Mouse (Mus musculus): ENCODE results near the gene Slc39a10. TPM values are rescaled to one million over a fixed set of nuclear protein-coding genes. Genes with fewer than 3 reads are reported as not detected.

The Slc39a10 gene
- polyA plus RNA-seq (2012; rRNA removed) (35.6 and 39.7 TPM in 2 replicates), polyA plus RNA-seq (2014; fragmentation: Nextera tagmentation; extraction: Ambion mirVana) (53.7 and 61.9 TPM in 2 replicates)

DNA sequence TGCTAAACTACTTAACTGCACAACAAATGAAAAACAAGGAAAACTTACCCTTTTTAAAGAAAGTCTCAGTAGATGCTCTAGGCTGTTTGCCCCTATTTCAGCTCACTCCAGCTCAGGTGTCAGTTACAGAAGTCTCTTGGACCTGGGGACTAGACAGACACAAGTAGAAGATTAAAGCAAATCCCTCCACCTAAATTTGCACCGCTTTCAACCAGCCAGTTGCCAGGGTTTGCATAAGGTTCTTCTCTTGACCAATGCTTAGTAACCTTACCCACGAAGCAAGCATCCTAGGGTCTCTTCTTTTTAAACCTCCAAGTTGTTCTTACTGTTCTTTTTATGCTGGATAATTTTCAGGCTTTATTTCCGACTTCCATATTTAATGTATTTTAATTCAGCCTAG lies at the start of gene Slc39a10:
Gene Slc39a10 (minus strand): TSS at position 101 of the 400 bp plus-strand sequence.
- TF ChIP-seq POLR2A (IDR thresholded peaks at IDR 0.05; ENCODE audit: borderline replicate concordance, extremely low read depth, insufficient read depth, insufficient read length), result no peak
- no peaks in the 10 kb centered on the region for H3K27me3 ChIP-seq (ENCODE audit: control insufficient read depth, insufficient read depth, low read length)
- no peak within 1 kb of the TSS for H3K4me3 ChIP-seq (replicated peaks; ENCODE audit: low read length)

GRCm38 (mm10) chr1:46939295-46939694 lies 46.6 kb upstream of the Slc39a10 start:
- ATAC-seq (ENCODE audit: low FRiP score, low read depth) (no peak), DNase-seq (ENCODE audit: low spot score) (no peak)
- H3K4me3 ChIP-seq (replicated peaks; ENCODE audit: low read length), result no peak overlapping the region
- H3K4me2 ChIP-seq (replicated peaks; ENCODE audit: low read depth, low read length, severe bottlenecking), result no peak overlapping the region
- H3K36me3 ChIP-seq (ENCODE audit: control insufficient read depth, insufficient read depth, low read length), result no peaks in the 10 kb centered on the region
- no peaks in the 10 kb centered on the region for H3K4me1 ChIP-seq (ENCODE audit: control insufficient read depth, insufficient read depth, low read length)
- H3K9me3 ChIP-seq (ENCODE audit: control insufficient read depth, low read length), result no peaks in the 10 kb centered on the region
- no peak for TF ChIP-seq POLR2A (IDR thresholded peaks at IDR 0.05; ENCODE audit: borderline replicate concordance, extremely low read depth, insufficient read depth, insufficient read length)
- no peak overlapping the region for H3K9ac ChIP-seq (ENCODE audit: low read depth, low read length, severe bottlenecking)
- H3K27ac ChIP-seq (replicated peaks; ENCODE audit: low read depth, low read length), result no peak overlapping the region
- 96% methylated on average over 2 of the region's 2 CpGs for WGBS
- H3K27me3 ChIP-seq (ENCODE audit: control insufficient read depth, insufficient read depth, low read length), result no peaks in the 10 kb centered on the region

More for the DNA sequence above, at the start of gene Slc39a10:
- H3K4me2 ChIP-seq (replicated peaks; ENCODE audit: low read depth, low read length, severe bottlenecking), result no peak within 1 kb of the TSS
- no peaks in the 10 kb centered on the region for H3K9me3 ChIP-seq (ENCODE audit: control insufficient read depth, low read length)
- WGBS, result 56% methylated on average over 3 of the region's 3 CpGs
- no peaks in the 10 kb centered on the region for H3K36me3 ChIP-seq (ENCODE audit: control insufficient read depth, insufficient read depth, low read length)
- peaks cover 11% of the 10 kb centered on the region; the same call in 1 of the 2 replicates for H3K4me1 ChIP-seq (ENCODE audit: control insufficient read depth, insufficient read depth, low read length)
- no peak within 1 kb of the TSS for H3K9ac ChIP-seq (ENCODE audit: low read depth, low read length, severe bottlenecking)
- DNase-seq (ENCODE audit: low spot score) (no peak), ATAC-seq (ENCODE audit: low FRiP score, low read depth) (no peak)
- no peak within 1 kb of the TSS for H3K27ac ChIP-seq (replicated peaks; ENCODE audit: low read depth, low read length)

- Histone ChIP-seq H3K4me3 (replicated peaks; ENCODE audit: low read length) (no peak overlapping the region), H3K27me3 (ENCODE audit: control insufficient read depth, insufficient read depth, low read length) (no peaks in the 10 kb centered on the region), H3K4me1 (ENCODE audit: control insufficient read depth, insufficient read depth, low read length) (no peaks in the 10 kb centered on the region), H3K27ac (replicated peaks; ENCODE audit: low read depth, low read length) (no peak overlapping the region), H3K9ac (ENCODE audit: low read depth, low read length, severe bottlenecking) (no peak overlapping the region), H3K9me3 (ENCODE audit: control insufficient read depth, low read length) (no peaks in the 10 kb centered on the region), H3K4me2 (replicated peaks; ENCODE audit: low read depth, low read length, severe bottlenecking) (no peak overlapping the region), H3K36me3 (ENCODE audit: control insufficient read depth, insufficient read depth, low read length) (no peaks in the 10 kb centered on the region)
- DNase-seq (ENCODE audit: low spot score) (no peak), ATAC-seq (ENCODE audit: low FRiP score, low read depth) (no peak)
- no peak for TF ChIP-seq POLR2A (IDR thresholded peaks at IDR 0.05; ENCODE audit: borderline replicate concordance, extremely low read depth, insufficient read depth, insufficient read length)
- WGBS, result 77% methylated on average over 2 of the region's 2 CpGs
These were observed 45.0 kb upstream of the Slc39a10 start for GRCm38 (mm10) chr1:46937641-46938040.

- H3K4me3 ChIP-seq (replicated peaks; ENCODE audit: low read length), result no peak overlapping the region
- no peaks in the 10 kb centered on the region for H3K4me1 ChIP-seq (ENCODE audit: control insufficient read depth, insufficient read depth, low read length)
- TF ChIP-seq POLR2A (IDR thresholded peaks at IDR 0.05; ENCODE audit: borderline replicate concordance, extremely low read depth, insufficient read depth, insufficient read length), result no peak
- no peaks in the 10 kb centered on the region for H3K27me3 ChIP-seq (ENCODE audit: control insufficient read depth, insufficient read depth, low read length)
- no peak for DNase-seq (ENCODE audit: low spot score)
- H3K27ac ChIP-seq (replicated peaks; ENCODE audit: low read depth, low read length), result no peak overlapping the region
- no peak overlapping the region for H3K4me2 ChIP-seq (replicated peaks; ENCODE audit: low read depth, low read length, severe bottlenecking)
- no peak overlapping the region for H3K9ac ChIP-seq (ENCODE audit: low read depth, low read length, severe bottlenecking)
- no peaks in the 10 kb centered on the region for H3K9me3 ChIP-seq (ENCODE audit: control insufficient read depth, low read length)
- H3K36me3 ChIP-seq (ENCODE audit: control insufficient read depth, insufficient read depth, low read length), result no peaks in the 10 kb centered on the region
- no peak for ATAC-seq (ENCODE audit: low FRiP score, low read depth)
These were observed 34.5 kb upstream of the Slc39a10 start for GRCm38 (mm10) chr1:46927104-46927503.

- H3K27me3 ChIP-seq (ENCODE audit: control insufficient read depth, insufficient read depth, low read length), result no peaks in the 10 kb centered on the region
- no peaks in the 10 kb centered on the region for H3K9me3 ChIP-seq (ENCODE audit: control insufficient read depth, low read length)
- WGBS, result 88% methylated on average over 3 of the region's 3 CpGs
- no peak for TF ChIP-seq POLR2A (IDR thresholded peaks at IDR 0.05; ENCODE audit: borderline replicate concordance, extremely low read depth, insufficient read depth, insufficient read length)
- no peaks in the 10 kb centered on the region for H3K36me3 ChIP-seq (ENCODE audit: control insufficient read depth, insufficient read depth, low read length)
- no peak overlapping the region for H3K27ac ChIP-seq (replicated peaks; ENCODE audit: low read depth, low read length)
- no peak overlapping the region for H3K4me3 ChIP-seq (replicated peaks; ENCODE audit: low read length)
- H3K4me1 ChIP-seq (ENCODE audit: control insufficient read depth, insufficient read depth, low read length), result no peaks in the 10 kb centered on the region
- H3K4me2 ChIP-seq (replicated peaks; ENCODE audit: low read depth, low read length, severe bottlenecking), result no peak overlapping the region
- no peak overlapping the region for H3K9ac ChIP-seq (ENCODE audit: low read depth, low read length, severe bottlenecking)
- DNase-seq (ENCODE audit: low spot score), result no peak
- no peak for ATAC-seq (ENCODE audit: low FRiP score, low read depth)
These were observed 33.6 kb upstream of the Slc39a10 start for GRCm38 (mm10) chr1:46926239-46926638.

- Histone ChIP-seq H3K27ac (replicated peaks; ENCODE audit: low read depth, low read length) (no peak overlapping the region), H3K4me1 (ENCODE audit: control insufficient read depth, insufficient read depth, low read length) (no peaks in the 10 kb centered on the region), H3K36me3 (ENCODE audit: control insufficient read depth, insufficient read depth, low read length) (no peaks in the 10 kb centered on the region), H3K9ac (ENCODE audit: low read depth, low read length, severe bottlenecking) (no peak overlapping the region), H3K9me3 (ENCODE audit: control insufficient read depth, low read length) (no peaks in the 10 kb centered on the region), H3K4me3 (replicated peaks; ENCODE audit: low read length) (no peak overlapping the region), H3K27me3 (ENCODE audit: control insufficient read depth, insufficient read depth, low read length) (no peaks in the 10 kb centered on the region), H3K4me2 (replicated peaks; ENCODE audit: low read depth, low read length, severe bottlenecking) (no peak overlapping the region)
- DNase-seq (ENCODE audit: low spot score) (no peak), ATAC-seq (ENCODE audit: low FRiP score, low read depth) (no peak)
- no peak for TF ChIP-seq POLR2A (IDR thresholded peaks at IDR 0.05; ENCODE audit: borderline replicate concordance, extremely low read depth, insufficient read depth, insufficient read length)
These were observed 32.3 kb upstream of the Slc39a10 start for GRCm38 (mm10) chr1:46924992-46925391.

All from limb, embryonic 14.5 days (tissue).